Mouse (Mus musculus) CH12.LX (cell line): ENCODE data around the gene Map2k6. TPM values are rescaled to one million over a fixed set of nuclear protein-coding genes. Genes with fewer than 3 reads are reported as not detected.
A peak's percentile ranks its signal among the peaks of the same experiment; 100 is the strongest.

ENCODE experiments used
- DNase-seq: peaks from one replicate; pipeline ENCODE4 v3.0.0-alpha.2; 2013; ENCODE audit errors: extremely low read depth
- H3K27ac ChIP-seq: 2 replicates; pipeline ENCODE4 v1.5.1; 2012; ENCODE audit warnings: low read depth, mild to moderate bottlenecking, control low read depth, moderate library complexity; ENCODE audit not compliant: insufficient read depth
- H3K27me3 ChIP-seq: replicated peaks from 2 replicates; pipeline ENCODE3; 2012; ENCODE audit warnings: inconsistent platforms
- H3K36me3 ChIP-seq, 2 experiments: replicated peaks in 1 of 2; 2 replicates each; pipeline versions ENCODE3 to v1.6.1; 2012; ENCODE audit warnings: inconsistent platforms in 1 of 2, low read length in 1 of 2, mild to moderate bottlenecking in 1 of 2, mixed read lengths in 1 of 2, moderate library complexity in 1 of 2; ENCODE audit not compliant: control insufficient read depth in 1 of 2, insufficient read depth in 1 of 2
- H3K4me1 ChIP-seq, 2 experiments: 2 replicates each; pipeline ENCODE4 v1.6.1; 2012; ENCODE audit warnings: inconsistent platforms in 1 of 2, moderate library complexity in 1 of 2; ENCODE audit not compliant: insufficient read depth in 2 of 2, control insufficient read depth in 1 of 2
- H3K4me2 ChIP-seq: 2 replicates; pipeline ENCODE4 v1.6.1; 2012; ENCODE audit warnings: low read depth, mild to moderate bottlenecking, control low read depth; ENCODE audit not compliant: poor library complexity, insufficient read depth, severe bottlenecking
- H3K4me3 ChIP-seq, 3 experiments: fragments of 150-350 bp in 1 of 3; sonication (generic) in 1 of 3; replicated peaks in 1 of 3; 2 replicates each; pipeline versions ENCODE3 to v1.5.1; 2011 to 2012; ENCODE audit warnings: low read depth in 2 of 3, low read length in 2 of 3, mild to moderate bottlenecking in 2 of 3, moderate library complexity in 2 of 3, control low read depth in 1 of 3, improper control_type of control experiment in 1 of 3, inconsistent platforms in 1 of 3, mixed read lengths in 1 of 3; ENCODE audit not compliant: poor library complexity in 1 of 3
- H3K79me2 ChIP-seq: replicated peaks from 2 replicates; pipeline ENCODE4 v1.6.1; 2012; ENCODE audit warnings: mild to moderate bottlenecking, moderate library complexity; ENCODE audit not compliant: control insufficient read depth, poor library complexity, insufficient read depth, severe bottlenecking; ENCODE audit errors: extremely low read depth
- H3K9ac ChIP-seq: 2 replicates; pipeline ENCODE4 v1.6.1; 2012; ENCODE audit warnings: low read depth, mild to moderate bottlenecking, control low read depth, moderate library complexity; ENCODE audit not compliant: insufficient read depth
- H3K9me3 ChIP-seq: replicated peaks from 2 replicates; pipeline ENCODE3; 2012; ENCODE audit warnings: low read length, inconsistent platforms, mixed read lengths
- BHLHE40 ChIP-seq: IDR thresholded peaks from 2 replicates; pipeline ENCODE4 v1.6.1; 2011; ENCODE audit warnings: mild to moderate bottlenecking, low read depth, low read length, improper control_type of control experiment
- CHD1 ChIP-seq: IDR thresholded peaks from 2 replicates; pipeline ENCODE4 v1.6.1; 2012; ENCODE audit warnings: low read depth, low read length, improper control_type of control experiment, inconsistent platforms
- CHD2 ChIP-seq: IDR thresholded peaks from 2 replicates; pipeline ENCODE4 v1.6.1; 2011; ENCODE audit warnings: low read length, improper control_type of control experiment
- ELF1 ChIP-seq: IDR thresholded peaks from 2 replicates; pipeline ENCODE4 v1.6.1; 2014; ENCODE audit warnings: low read depth, mild to moderate bottlenecking, inconsistent platforms, low read length, improper control_type of control experiment
- EP300 ChIP-seq: IDR thresholded peaks from 2 replicates; pipeline ENCODE4 v1.6.1; 2011; ENCODE audit warnings: low read length, improper control_type of control experiment
- ETS1 ChIP-seq: conservative IDR thresholded peaks from 2 replicates; pipeline ENCODE4 v1.6.1; 2012; ENCODE audit warnings: low read depth, mild to moderate bottlenecking, inconsistent platforms, low read length, improper control_type of control experiment, moderate library complexity
- GABPA ChIP-seq: IDR thresholded peaks from 2 replicates; pipeline ENCODE4 v1.6.1; 2012; ENCODE audit warnings: low read depth, low read length, improper control_type of control experiment, inconsistent platforms; ENCODE audit not compliant: insufficient replicate concordance
- HCFC1 ChIP-seq: IDR thresholded peaks from 2 replicates; pipeline ENCODE4 v1.6.1; 2012; ENCODE audit warnings: low read depth, mild to moderate bottlenecking, inconsistent platforms, low read length, improper control_type of control experiment
- IRF4 ChIP-seq: IDR thresholded peaks from 2 replicates; pipeline ENCODE4 v1.6.1; 2014; ENCODE audit warnings: low read depth, mild to moderate bottlenecking, inconsistent platforms, low read length, improper control_type of control experiment
- JUND ChIP-seq: conservative IDR thresholded peaks from 2 replicates; pipeline ENCODE4 v1.6.1; 2011; ENCODE audit warnings: low read depth, low read length, improper control_type of control experiment
- KAT2A ChIP-seq: IDR thresholded peaks from 2 replicates; pipeline ENCODE4 v1.6.1; 2012; ENCODE audit warnings: low read length, improper control_type of control experiment, inconsistent platforms; ENCODE audit not compliant: insufficient replicate concordance
- MAFK ChIP-seq: IDR thresholded peaks from 2 replicates; pipeline ENCODE4 v1.6.1; 2011; ENCODE audit warnings: low read length, improper control_type of control experiment; ENCODE audit not compliant: insufficient replicate concordance
- MAX ChIP-seq: IDR thresholded peaks from 2 replicates; pipeline ENCODE4 v1.6.1; 2011; ENCODE audit warnings: low read length, improper control_type of control experiment
- MEF2A ChIP-seq: IDR thresholded peaks from 2 replicates; pipeline ENCODE4 v1.6.1; 2014; ENCODE audit warnings: low read depth, mild to moderate bottlenecking, inconsistent platforms, low read length, improper control_type of control experiment, borderline replicate concordance
- NELFE ChIP-seq: IDR thresholded peaks from 2 replicates; pipeline ENCODE4 v1.6.1; 2011; ENCODE audit warnings: low read depth, low read length, improper control_type of control experiment
- POLR2A ChIP-seq: IDR thresholded peaks from 2 replicates; pipeline ENCODE4 v1.6.1; 2011; ENCODE audit warnings: low read depth, mild to moderate bottlenecking, improper control_type of control experiment, low read length
- POLR2AphosphoS2 ChIP-seq: IDR thresholded peaks from 2 replicates; pipeline ENCODE4 v1.6.1; 2011; ENCODE audit warnings: low read depth, low read length, improper control_type of control experiment
- RAD21 ChIP-seq: IDR thresholded peaks from 2 replicates; pipeline ENCODE4 v1.6.1; 2011; ENCODE audit warnings: low read depth, mild to moderate bottlenecking, low read length, improper control_type of control experiment, moderate library complexity
- TBP ChIP-seq: conservative IDR thresholded peaks from 2 replicates; pipeline ENCODE4 v1.6.1; 2011; ENCODE audit warnings: low read depth, low read length, improper control_type of control experiment
- TCF12 ChIP-seq: IDR thresholded peaks from 2 replicates; pipeline ENCODE4 v1.6.1; 2014; ENCODE audit warnings: low read depth, mild to moderate bottlenecking, inconsistent platforms, low read length, improper control_type of control experiment
- USF1 ChIP-seq: IDR thresholded peaks from 2 replicates; pipeline ENCODE4 v1.6.1; 2014; ENCODE audit warnings: low read depth, mild to moderate bottlenecking, inconsistent platforms, low read length, improper control_type of control experiment
- USF2 ChIP-seq: conservative IDR thresholded peaks from 2 replicates; pipeline ENCODE4 v1.6.1; 2011; ENCODE audit warnings: low read depth, low read length, improper control_type of control experiment
- ZC3H11A ChIP-seq: IDR thresholded peaks from 2 replicates; pipeline ENCODE4 v1.6.1; 2012; ENCODE audit warnings: low read depth, mild to moderate bottlenecking, inconsistent platforms, low read length, improper control_type of control experiment
- ZKSCAN1 ChIP-seq: IDR thresholded peaks from 2 replicates; pipeline ENCODE4 v1.6.1; 2012; ENCODE audit warnings: low read depth, inconsistent platforms, low read length, improper control_type of control experiment, borderline replicate concordance
- ZMIZ1 ChIP-seq: IDR thresholded peaks from 2 replicates; pipeline ENCODE4 v1.6.1; 2012; ENCODE audit warnings: low read depth, mild to moderate bottlenecking, inconsistent platforms, low read length, improper control_type of control experiment
- ZNF384 ChIP-seq: IDR thresholded peaks from 2 replicates; pipeline ENCODE4 v1.6.1; 2012; ENCODE audit warnings: low read depth, low read length, improper control_type of control experiment, inconsistent platforms
- dilution Hi-C: fragments of 300-500 bp; cut with MboI; formaldehyde crosslinking; loops from 2 replicates; pipeline ENCODE4 v1.14.3; 2020; ENCODE audit warnings: low sequenced_read_pairs; ENCODE audit not compliant: extremely low pct_unique_long_range_greater_than_20kb, extremely low pct_ligation_motif_present
- in situ Hi-C: fragments of 300-500 bp; cut with MboI; formaldehyde crosslinking; loops from 3 replicates; pipeline ENCODE4 v1.14.3; 2019; ENCODE audit warnings: low sequenced_read_pairs, low pct_ligation_motif_present, low pct_unique_long_range_greater_than_20kb, mixed read lengths
- polyA plus RNA-seq: library from polyadenylated mRNA; unstranded; fragments of >175 nt; gene quantifications from 2 replicates; pipeline ENCODE4 v1.2.1, GENCODE M21; 2012; ENCODE audit warnings: low read depth; ENCODE audit not compliant: insufficient read length
- total RNA-seq, 2 experiments: library from RNA; depleted of rRNA; stranded (reverse); fragments of 300-350 nt in 1 of 2; fragments of >200 nt in 1 of 2; gene quantifications; 2 replicates each; pipeline ENCODE4 v1.2.3; 2012 to 2014

The Map2k6 gene
- total and polyA plus RNA-seq, 3 experiments: 16.8 to 21.9 (median 18.0) TPM

GRCm38 (mm10) chr11:110372266-110372954 lies 26.5 kb upstream of the Map2k6 start:
- H3K27me3 ChIP-seq: no peaks in the 10 kb centered on the region
- H3K36me3 ChIP-seq: no peaks in the 10 kb centered on the region
- no peaks in the 10 kb centered on the region for H3K79me2 ChIP-seq
- DNase-seq: peak; percentile 81
- H3K9ac ChIP-seq: peak overlapping the region; percentile 47
- peak overlapping the region; percentile 77; the same call in 1 of the 2 replicates for H3K27ac ChIP-seq
- in situ Hi-C loops (loop anchor here (25.0 kb wide), 1 partner anchor 690 kb away; the partner anchor contains the start of gene Kcnj2), dilution Hi-C loops (no loop called here)
- peaks cover 2 to 42% of the 10 kb centered on the region in 2 experiments; a peak in 3 of 4 replicates for H3K4me1 ChIP-seq
- TF ChIP-seq HCFC1: no peak
- no peak; the same call in 1 of the 2 replicates for TF ChIP-seq RAD21
- peak; percentile 81 for TF ChIP-seq BHLHE40
- no peak for TF ChIP-seq KAT2A
- no peak for TF ChIP-seq CHD1
- TF ChIP-seq JUND: peak; percentile 53; the same call in 1 of the 2 replicates
- no peak for TF ChIP-seq ZKSCAN1
- TF ChIP-seq ZC3H11A: no peak
- TF ChIP-seq ZMIZ1: 0 out of 2 replicates have a peak, but pooled peaks have one; percentile 15
- TF ChIP-seq USF1: peak; percentile 58
- no peak for TF ChIP-seq POLR2AphosphoS2
- TF ChIP-seq MEF2A: no peak
- TF ChIP-seq USF2: peak; percentile 46; the same call in 1 of the 2 replicates
- peak; percentile 32; the same call in 1 of the 2 replicates for TF ChIP-seq MAX
- no peak for TF ChIP-seq GABPA
- peak; percentile 97 for TF ChIP-seq EP300
- no peak for TF ChIP-seq CHD2
- no peak for TF ChIP-seq MAFK
- TF ChIP-seq ZNF384: peak; percentile 87
- TF ChIP-seq ETS1: peak; percentile 75
- no peak for TF ChIP-seq NELFE
- peak; percentile 98 for TF ChIP-seq IRF4
- TF ChIP-seq TBP: 0 out of 2 replicates have a peak, but pooled peaks have one; percentile 54
- no peak for TF ChIP-seq ELF1
- no peak for TF ChIP-seq POLR2A
- peak; percentile 67; the same call in 1 of the 2 replicates for TF ChIP-seq TCF12
- H3K4me3 ChIP-seq: peak overlapping the region; percentile 31 to 47 (median 39)
- no peaks in the 10 kb centered on the region for H3K9me3 ChIP-seq
- H3K4me2 ChIP-seq: peak overlapping the region; percentile 67
